Mouse (Mus musculus): ENCODE data around the gene Ube2r2. TPM values are rescaled to one million over a fixed set of nuclear protein-coding genes. Genes with fewer than 3 reads are reported as not detected.
A peak's percentile ranks its signal among the peaks of the same experiment; 100 is the strongest.

The Ube2r2 gene
- polyA plus RNA-seq (2021) = 115 TPM

DNA sequence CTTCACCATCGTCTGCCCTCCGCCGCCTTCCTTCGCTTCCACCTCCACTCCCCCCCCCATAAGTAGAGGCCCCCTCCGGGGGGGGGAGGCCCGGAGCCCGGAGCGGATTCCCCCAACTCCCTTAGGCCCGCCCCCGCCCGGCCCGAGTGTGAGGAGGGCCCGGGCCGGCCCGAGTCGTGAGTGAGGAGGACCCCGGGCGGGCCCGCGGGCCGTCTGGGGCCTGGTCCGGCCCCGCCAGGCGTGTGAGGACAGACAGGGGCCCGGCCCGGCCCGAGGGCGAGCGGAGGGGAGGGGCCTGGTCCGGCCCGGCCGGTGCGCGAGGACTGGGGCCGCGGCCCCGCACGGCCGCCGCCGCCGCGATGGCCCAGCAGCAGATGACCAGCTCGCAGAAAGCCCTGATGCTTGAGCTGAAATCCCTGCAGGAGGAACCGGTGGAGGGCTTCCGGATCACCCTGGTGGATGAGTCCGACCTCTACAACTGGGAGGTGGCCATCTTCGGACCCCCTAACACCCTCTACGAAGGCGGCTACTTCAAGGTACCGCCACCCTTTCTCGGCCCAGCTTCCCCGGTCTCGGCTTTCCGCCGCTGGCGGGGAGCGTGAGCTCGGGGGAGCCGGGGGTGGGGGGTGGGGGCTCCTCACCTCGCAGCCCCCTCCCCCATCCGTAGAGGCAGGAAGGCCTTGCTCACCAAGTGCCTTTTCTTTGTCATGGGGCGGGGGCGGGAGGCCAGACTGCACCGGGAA, at the start of gene Ube2r2:
TSS of gene Ube2r2 (plus strand) at position 33 of the 743 bp plus-strand sequence.
- no peaks in the 10 kb centered on the region for H3K27me3 ChIP-seq
- in situ Hi-C loops (cut with MboI; ENCODE audit: low pct_unique_long_range_greater_than_20kb) = loop anchor here (25.0 kb wide), 1 partner anchor 576 kb away; the partner anchor contains the start of genes Dctn3 and Rpp25l
- TF ChIP-seq CTCF (IDR thresholded peaks at IDR 0.05) = no peak
- ChIA-PET CTCF (interaction anchor here (1.3 kb wide), 1 partner anchor 30 kb away, joined by 4 read pairs; no protein-coding TSS in a partner anchor), POLR2A (no interaction called here)
- DNase-seq (ENCODE audit: low read depth, low spot score) (no peak), ATAC-seq (peak; percentile 67)

DNA sequence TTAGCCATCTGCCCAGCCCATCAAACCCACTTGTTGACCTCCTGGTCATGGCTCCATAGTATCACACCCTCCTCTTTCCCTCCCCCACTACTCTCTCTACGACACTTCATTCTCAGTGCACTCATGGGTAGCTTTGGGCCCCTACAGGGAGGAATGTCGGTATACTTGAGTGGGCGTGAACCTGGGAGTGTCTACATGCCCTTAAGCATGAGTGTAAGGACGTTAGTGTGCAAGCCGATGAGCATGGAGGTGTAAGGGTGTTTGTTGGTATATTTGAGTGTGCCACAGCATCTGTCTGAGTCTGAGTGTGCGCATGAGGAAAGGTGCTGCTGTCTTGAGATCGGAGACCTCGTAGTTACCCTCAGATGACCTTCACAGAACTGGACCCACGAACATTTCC, 48.6 kb upstream of the Ube2r2 start:
- in situ Hi-C loops (cut with MboI; ENCODE audit: low pct_unique_long_range_greater_than_20kb) = no loop called here
- H3K27me3 ChIP-seq = no peaks in the 10 kb centered on the region
- ATAC-seq (no peak), DNase-seq (ENCODE audit: low read depth, low spot score) (no peak)
- ChIA-PET POLR2A (no interaction called here), CTCF (no interaction called here)
- no peak for TF ChIP-seq CTCF (IDR thresholded peaks at IDR 0.05)

GRCm38 (mm10) chr4:41087459-41088298, 47.9 kb upstream of the Ube2r2 start:
- no peak for ATAC-seq
- no peaks in the 10 kb centered on the region for H3K27me3 ChIP-seq
- TF ChIP-seq CTCF (IDR thresholded peaks at IDR 0.05) = no peak
- ChIA-PET CTCF (no interaction called here), POLR2A (no interaction called here)
- no peak for DNase-seq (ENCODE audit: low read depth, low spot score)
- in situ Hi-C loops (cut with MboI; ENCODE audit: low pct_unique_long_range_greater_than_20kb) = no loop called here

GRCm38 (mm10) chr4:41089189-41089588, 46.4 kb upstream of the Ube2r2 start:
- TF ChIP-seq CTCF (IDR thresholded peaks at IDR 0.05) = no peak
- no peak for ATAC-seq
- POLR2A ChIA-PET = no interaction called here
- H3K27me3 ChIP-seq = no peaks in the 10 kb centered on the region
- no peak for DNase-seq (ENCODE audit: low read depth, low spot score)
- in situ Hi-C loops (cut with MboI; ENCODE audit: low pct_unique_long_range_greater_than_20kb) = no loop called here
- CTCF ChIA-PET = no interaction called here

DNA sequence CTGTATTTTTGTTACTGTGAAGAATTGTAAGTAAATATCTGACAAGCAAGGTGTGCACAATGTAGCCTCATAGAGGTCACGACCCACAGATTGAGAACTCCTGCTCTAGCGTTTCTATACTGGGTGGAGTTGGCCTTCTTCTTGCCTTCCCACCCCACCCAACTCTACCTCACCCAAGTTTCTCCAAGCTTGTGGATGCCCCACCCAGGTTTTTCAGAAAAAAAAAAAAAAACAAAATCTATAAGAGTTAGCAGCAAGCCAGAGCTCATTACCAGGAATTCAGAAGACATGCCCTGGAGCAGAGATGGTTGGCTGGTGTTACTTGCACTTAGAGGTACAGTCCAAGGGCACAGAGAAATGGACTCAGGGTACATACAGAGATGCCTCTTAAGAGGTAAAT, 45.8 kb upstream of the Ube2r2 start:
- ATAC-seq (no peak), DNase-seq (ENCODE audit: low read depth, low spot score) (no peak)
- no peak for TF ChIP-seq CTCF (IDR thresholded peaks at IDR 0.05)
- in situ Hi-C loops (cut with MboI; ENCODE audit: low pct_unique_long_range_greater_than_20kb) = no loop called here
- CTCF ChIA-PET = no interaction called here
- H3K27me3 ChIP-seq = no peaks in the 10 kb centered on the region
- POLR2A ChIA-PET = no interaction called here

DNA sequence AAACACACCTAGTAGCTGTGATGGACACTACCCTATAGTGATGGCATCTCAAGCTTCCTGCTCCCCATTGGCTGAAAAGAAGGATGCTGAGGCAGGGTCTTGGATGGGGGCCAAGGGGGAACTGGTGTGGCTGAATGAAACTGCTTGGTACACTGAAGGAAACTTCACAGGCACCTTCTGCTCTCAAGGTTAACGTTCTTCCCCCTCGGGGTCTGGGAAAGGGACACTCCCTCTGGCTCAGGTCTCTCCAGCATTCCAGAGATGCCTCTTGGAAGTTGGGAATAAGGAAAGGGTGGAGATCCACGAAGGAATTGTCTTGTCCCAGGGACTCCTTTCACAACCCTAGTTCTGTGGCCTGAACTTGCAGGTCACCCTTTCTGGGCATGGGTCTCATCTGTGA, 44.2 kb upstream of the Ube2r2 start:
- no peaks in the 10 kb centered on the region for H3K27me3 ChIP-seq
- TF ChIP-seq CTCF (IDR thresholded peaks at IDR 0.05) = no peak
- DNase-seq (ENCODE audit: low read depth, low spot score) (no peak), ATAC-seq (no peak)
- CTCF ChIA-PET = no interaction called here
- in situ Hi-C loops (cut with MboI; ENCODE audit: low pct_unique_long_range_greater_than_20kb) = no loop called here
- POLR2A ChIA-PET = no interaction called here

DNA sequence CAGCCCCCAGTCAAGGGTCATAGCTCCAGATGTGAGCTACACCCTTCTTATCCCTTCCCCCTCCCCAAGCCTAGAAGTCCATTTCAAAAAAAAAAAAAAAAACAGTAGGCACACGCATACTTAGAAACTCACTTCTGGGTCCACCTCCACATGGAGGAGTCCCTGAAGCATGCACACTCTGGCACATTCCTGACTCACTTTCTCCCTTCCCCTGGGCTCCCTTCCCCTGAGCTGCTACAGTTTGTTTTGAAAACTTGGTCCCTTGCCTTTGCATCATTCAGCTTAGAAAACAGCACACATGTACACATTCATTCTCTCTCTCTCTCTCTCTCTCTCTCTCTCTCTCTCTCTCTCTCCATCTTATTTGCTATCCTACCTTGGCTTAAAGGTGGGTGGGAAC, 42.6 kb upstream of the Ube2r2 start:
- in situ Hi-C loops (cut with MboI; ENCODE audit: low pct_unique_long_range_greater_than_20kb) = no loop called here
- ChIA-PET CTCF (interaction anchor here (1.4 kb wide), 1 partner anchor 27 kb away, joined by 3 read pairs; no protein-coding TSS in a partner anchor), POLR2A (no interaction called here)
- no peaks in the 10 kb centered on the region for H3K27me3 ChIP-seq
- TF ChIP-seq CTCF (IDR thresholded peaks at IDR 0.05) = no peak
- ATAC-seq (no peak), DNase-seq (ENCODE audit: low read depth, low spot score) (no peak)

GRCm38 (mm10) chr4:41094361-41094760, 41.2 kb upstream of the Ube2r2 start:
- ATAC-seq = peak; percentile 70
- DNase-seq (ENCODE audit: low read depth, low spot score) = peak; percentile 79
- no peak for TF ChIP-seq CTCF (IDR thresholded peaks at IDR 0.05)

DNA sequence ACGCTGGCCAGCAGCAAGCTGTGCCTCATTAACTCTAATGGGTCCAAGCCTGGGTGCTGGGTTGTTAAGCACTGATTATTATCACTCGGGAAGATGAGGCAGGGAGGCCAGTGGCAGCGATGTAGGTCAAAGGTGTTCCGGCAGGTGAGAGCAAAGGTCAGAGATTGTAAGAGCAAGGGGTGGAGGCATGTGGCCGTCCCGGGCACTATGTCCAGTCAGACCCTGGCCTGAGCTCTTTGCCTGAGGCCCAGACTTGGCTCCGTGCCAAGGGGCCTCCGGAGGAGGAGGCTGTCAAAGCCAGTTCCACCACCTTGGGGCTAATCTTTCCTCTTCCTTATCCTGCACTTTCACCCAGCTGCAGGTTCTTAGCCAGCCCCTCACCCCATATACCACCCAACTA, 39.4 kb upstream of the Ube2r2 start:
- ATAC-seq (no peak), DNase-seq (ENCODE audit: low read depth, low spot score) (no peak)
- POLR2A ChIA-PET = no interaction called here
- H3K27me3 ChIP-seq = no peaks in the 10 kb centered on the region
- no peak for TF ChIP-seq CTCF (IDR thresholded peaks at IDR 0.05)
- in situ Hi-C loops (cut with MboI; ENCODE audit: low pct_unique_long_range_greater_than_20kb) = no loop called here
- CTCF ChIA-PET = no interaction called here

More at GRCm38 (mm10) chr4:41094361-41094760, 41.2 kb upstream of the Ube2r2 start:
- in situ Hi-C loops (cut with MboI; ENCODE audit: low pct_unique_long_range_greater_than_20kb) = no loop called here
- POLR2A ChIA-PET = no interaction called here
- no peaks in the 10 kb centered on the region for H3K27me3 ChIP-seq
- CTCF ChIA-PET = no interaction called here

DNA sequence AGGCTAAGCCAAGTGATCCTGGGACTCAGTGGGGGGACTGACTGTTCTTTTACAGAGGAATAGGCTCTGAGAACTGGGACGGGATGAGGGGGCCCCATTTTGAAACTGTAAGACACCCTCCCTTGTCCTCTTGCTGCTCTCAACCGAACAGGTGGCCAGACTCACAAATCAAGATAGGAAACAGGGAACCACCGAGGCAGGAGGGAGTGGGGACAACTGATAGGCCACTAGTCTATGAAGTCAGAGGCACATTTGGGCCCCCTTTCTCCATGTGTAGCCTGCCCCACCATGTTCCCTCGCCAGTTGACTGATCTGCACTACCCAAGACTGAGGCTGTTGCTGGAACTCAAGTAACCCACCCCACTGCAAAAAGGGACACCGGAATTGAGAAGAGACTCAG, 38.7 kb upstream of the Ube2r2 start:
- in situ Hi-C loops (cut with MboI; ENCODE audit: low pct_unique_long_range_greater_than_20kb) = no loop called here
- CTCF ChIA-PET = no interaction called here
- POLR2A ChIA-PET = no interaction called here
- TF ChIP-seq CTCF (IDR thresholded peaks at IDR 0.05) = no peak
- DNase-seq (ENCODE audit: low read depth, low spot score) (no peak), ATAC-seq (no peak)
- no peaks in the 10 kb centered on the region for H3K27me3 ChIP-seq

DNA sequence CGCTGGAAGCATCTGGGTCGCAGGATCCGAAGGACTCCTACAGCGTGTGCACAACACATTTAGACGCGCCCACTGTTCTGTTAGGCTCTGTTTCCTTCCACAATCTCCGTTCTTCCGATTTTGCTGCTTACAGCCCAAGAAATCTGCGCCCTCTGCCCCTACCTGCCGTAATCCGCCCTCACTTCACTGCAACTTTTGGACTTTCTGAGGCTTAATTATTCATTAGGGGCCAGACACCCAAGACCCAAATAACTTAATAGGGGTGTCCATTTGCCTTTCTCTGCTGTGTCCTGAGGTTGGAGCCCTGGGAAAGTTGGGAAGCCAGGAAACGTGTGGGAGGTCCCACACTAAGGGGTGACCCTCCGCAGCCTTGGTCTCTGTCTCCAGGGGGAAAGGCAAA, 38.2 kb upstream of the Ube2r2 start:
- CTCF ChIA-PET = no interaction called here

More for the DNA sequence above, 38.2 kb upstream of the Ube2r2 start:
- H3K27me3 ChIP-seq = no peaks in the 10 kb centered on the region
- TF ChIP-seq CTCF (IDR thresholded peaks at IDR 0.05) = no peak
- no peak for DNase-seq (ENCODE audit: low read depth, low spot score)
- POLR2A ChIA-PET = no interaction called here
- ATAC-seq = no peak
- in situ Hi-C loops (cut with MboI; ENCODE audit: low pct_unique_long_range_greater_than_20kb) = no loop called here

Data from Patski (cell line).